Mouse (Mus musculus): Measurements from ENCODE around the gene 1700001O22Rik. TPM values are rescaled to one million over a fixed set of nuclear protein-coding genes. Genes with fewer than 3 reads are reported as not detected.

The 1700001O22Rik gene
- polyA plus RNA-seq, 1 experiment, result 0.12 TPM

GRCm38 (mm10) chr2:30758341-30759087 is 44.9 kb downstream of the 1700001O22Rik start:
- Histone ChIP-seq H3ac (ENCODE audit: control insufficient read depth, insufficient read length) (no peak overlapping the region), H3K4me2 (ENCODE audit: low read depth) (peak overlapping the region; percentile 47), H3K36me3 (ENCODE audit: control insufficient read depth, insufficient read depth) (no peaks in the 10 kb centered on the region), H3K79me2 (ENCODE audit: control insufficient read depth, insufficient read depth) (no peaks in the 10 kb centered on the region), H3K4me3 (no peak overlapping the region), H3K27me3 (ENCODE audit: control insufficient read depth, insufficient read depth, insufficient read length) (no peaks in the 10 kb centered on the region)
- TF ChIP-seq USF1 (IDR thresholded peaks at IDR 0.05; ENCODE audit: low read depth), result no peak
- TF ChIP-seq MYOG (IDR thresholded peaks at IDR 0.05; ENCODE audit: control insufficient read depth in 1 of 3, insufficient read depth in 1 of 3, insufficient read length in 2 of 3, low read depth in 2 of 3), result peak in 2 of 3 experiments; percentile 21 to 60
- TF ChIP-seq MYOD1 (IDR thresholded peaks at IDR 0.05; ENCODE audit: control insufficient read depth in 1 of 3, insufficient read length in 2 of 3, low read depth in 2 of 3), result peak in 1 of 3 experiments; percentile 7

DNA sequence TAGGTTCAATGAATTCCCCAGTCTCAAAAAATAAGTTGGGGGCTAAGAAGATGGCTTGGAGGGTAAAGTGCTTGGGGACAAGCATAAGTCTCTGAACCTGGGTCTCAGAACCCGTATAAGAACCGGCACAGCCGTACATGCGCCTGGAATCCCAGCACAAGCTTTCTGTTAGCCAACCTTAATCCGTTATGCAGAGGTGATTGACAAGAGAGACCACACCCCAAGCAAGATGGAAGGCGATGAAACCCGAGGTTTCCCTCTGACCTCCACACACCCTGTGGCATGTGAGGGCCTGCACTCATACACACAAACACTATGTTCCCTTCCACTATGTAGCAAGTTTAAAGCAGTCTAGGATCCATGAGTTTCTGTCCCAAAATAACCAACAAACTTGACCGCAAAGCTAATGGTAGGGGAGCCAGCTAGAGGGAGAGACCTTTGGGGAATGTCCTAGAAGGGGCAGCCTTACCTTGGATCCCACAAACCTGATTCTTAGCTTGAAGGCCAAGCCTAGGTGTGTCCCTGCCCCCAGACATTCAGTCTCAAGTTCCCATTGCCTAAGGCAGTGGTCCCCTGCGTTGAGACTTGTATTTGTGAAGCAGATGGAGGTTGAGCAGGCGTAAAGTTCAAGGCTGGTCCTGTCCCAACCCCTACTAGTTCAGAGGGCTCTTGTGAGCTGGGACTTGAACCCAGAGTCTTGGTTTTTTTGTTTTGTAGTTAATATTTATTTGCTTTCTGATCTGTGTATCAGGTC is 46.3 kb downstream of the 1700001O22Rik start:
- Histone ChIP-seq H3K4me3 (no peak overlapping the region), H3K4me2 (ENCODE audit: low read depth) (no peak overlapping the region), H3K36me3 (ENCODE audit: control insufficient read depth, insufficient read depth) (no peaks in the 10 kb centered on the region), H3K79me2 (ENCODE audit: control insufficient read depth, insufficient read depth) (no peaks in the 10 kb centered on the region), H3ac (ENCODE audit: control insufficient read depth, insufficient read length) (no peak overlapping the region), H3K27me3 (ENCODE audit: control insufficient read depth, insufficient read depth, insufficient read length) (no peaks in the 10 kb centered on the region)
- no peak for TF ChIP-seq REST (IDR thresholded peaks at IDR 0.05; ENCODE audit: insufficient read depth, insufficient read length)
- no peak for TF ChIP-seq E2F4 (IDR thresholded peaks at IDR 0.05; ENCODE audit: insufficient read depth)
- no peak for TF ChIP-seq CEBPB (IDR thresholded peaks at IDR 0.05; ENCODE audit: insufficient read depth, poor library complexity, severe bottlenecking)
- no peak for TF ChIP-seq POLR2A (IDR thresholded peaks at IDR 0.05; ENCODE audit: insufficient read length, low read depth)
- TF ChIP-seq SRF (IDR thresholded peaks at IDR 0.05; ENCODE audit: control insufficient read depth, insufficient read length, low read depth), result no peak
- TF ChIP-seq USF1 (IDR thresholded peaks at IDR 0.05; ENCODE audit: low read depth), result no peak
- TF ChIP-seq TCF3 (IDR thresholded peaks at IDR 0.05; ENCODE audit: insufficient read length, low read depth), result no peak
- no peak for TF ChIP-seq MYOG (IDR thresholded peaks at IDR 0.05; ENCODE audit: control insufficient read depth in 1 of 3, insufficient read depth in 1 of 3, insufficient read length in 2 of 3, low read depth in 2 of 3)
- no peak for TF ChIP-seq TCF12 (IDR thresholded peaks at IDR 0.05; ENCODE audit: insufficient read depth, poor library complexity, severe bottlenecking)
- TF ChIP-seq MAX (IDR thresholded peaks at IDR 0.05; ENCODE audit: low read depth), result no peak
- no peak for TF ChIP-seq MYOD1 (IDR thresholded peaks at IDR 0.05; ENCODE audit: control insufficient read depth in 1 of 3, insufficient read length in 2 of 3, low read depth in 2 of 3)

DNA sequence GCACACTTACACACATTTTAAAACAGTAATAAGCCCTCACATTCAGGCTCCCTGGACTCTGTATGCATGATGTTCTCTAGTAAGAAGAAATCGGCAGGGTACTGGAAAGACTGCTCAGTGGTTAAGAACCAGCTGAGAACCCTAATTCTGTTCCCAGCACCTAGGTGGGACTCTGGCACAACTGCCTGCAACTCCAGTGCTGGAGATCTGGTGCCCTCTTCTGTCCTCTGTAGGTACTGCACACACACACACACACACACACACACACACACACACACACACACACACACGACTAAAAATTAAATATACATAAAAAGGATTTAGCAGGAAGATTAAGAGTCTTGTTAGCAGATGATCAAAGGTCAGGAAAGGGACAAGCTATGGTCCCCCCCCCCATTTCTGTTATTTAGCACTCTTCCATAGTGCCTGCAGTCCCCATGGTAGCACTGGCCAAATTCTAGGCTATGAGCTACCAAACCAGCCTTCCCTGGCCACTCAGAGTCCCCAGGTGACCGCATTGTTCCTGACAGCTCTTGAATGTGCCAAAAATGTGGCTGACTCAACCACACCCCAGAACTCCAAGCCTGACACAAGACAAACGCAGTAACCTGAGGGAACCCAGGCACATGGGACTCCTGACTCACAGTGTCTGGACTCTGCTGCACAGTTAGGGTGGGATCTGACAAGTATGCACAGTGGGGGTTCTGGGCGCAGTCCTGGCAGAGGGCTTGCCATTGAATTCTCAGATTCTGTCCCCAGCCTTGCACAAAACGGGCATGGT is 47.3 kb downstream of the 1700001O22Rik start:
- Histone ChIP-seq H3K36me3 (ENCODE audit: control insufficient read depth, insufficient read depth) (no peaks in the 10 kb centered on the region), H3K79me2 (ENCODE audit: control insufficient read depth, insufficient read depth) (no peaks in the 10 kb centered on the region), H3K4me3 (no peak overlapping the region), H3ac (ENCODE audit: control insufficient read depth, insufficient read length) (no peak overlapping the region), H3K27me3 (ENCODE audit: control insufficient read depth, insufficient read depth, insufficient read length) (no peaks in the 10 kb centered on the region), H3K4me2 (ENCODE audit: low read depth) (no peak overlapping the region)
- TF ChIP-seq CEBPB (IDR thresholded peaks at IDR 0.05; ENCODE audit: insufficient read depth, poor library complexity, severe bottlenecking), result no peak
- no peak for TF ChIP-seq MYOG (IDR thresholded peaks at IDR 0.05; ENCODE audit: control insufficient read depth in 1 of 3, insufficient read depth in 1 of 3, insufficient read length in 2 of 3, low read depth in 2 of 3)
- TF ChIP-seq SRF (IDR thresholded peaks at IDR 0.05; ENCODE audit: control insufficient read depth, insufficient read length, low read depth), result no peak
- no peak for TF ChIP-seq POLR2AphosphoS2 (IDR thresholded peaks at IDR 0.05; ENCODE audit: insufficient read length, low read depth)
- TF ChIP-seq USF1 (IDR thresholded peaks at IDR 0.05; ENCODE audit: low read depth), result no peak
- no peak for TF ChIP-seq E2F4 (IDR thresholded peaks at IDR 0.05; ENCODE audit: insufficient read depth)
- no peak for TF ChIP-seq MAX (IDR thresholded peaks at IDR 0.05; ENCODE audit: low read depth)
- no peak for TF ChIP-seq POLR2A (IDR thresholded peaks at IDR 0.05; ENCODE audit: insufficient read length, low read depth)
- TF ChIP-seq TCF12 (IDR thresholded peaks at IDR 0.05; ENCODE audit: insufficient read depth, poor library complexity, severe bottlenecking), result no peak
- no peak for TF ChIP-seq REST (IDR thresholded peaks at IDR 0.05; ENCODE audit: insufficient read depth, insufficient read length)
- no peak for TF ChIP-seq TCF3 (IDR thresholded peaks at IDR 0.05; ENCODE audit: insufficient read length, low read depth)
- no peak for TF ChIP-seq MYOD1 (IDR thresholded peaks at IDR 0.05; ENCODE audit: control insufficient read depth in 1 of 3, insufficient read length in 2 of 3, low read depth in 2 of 3)

- H3K36me3 ChIP-seq (ENCODE audit: control insufficient read depth, insufficient read depth), result no peaks in the 10 kb centered on the region
- H3K4me3 ChIP-seq, result no peak overlapping the region
- H3ac ChIP-seq (ENCODE audit: control insufficient read depth, insufficient read length), result no peak overlapping the region
- H3K79me2 ChIP-seq (ENCODE audit: control insufficient read depth, insufficient read depth), result no peaks in the 10 kb centered on the region
- no peak overlapping the region for H3K4me2 ChIP-seq (ENCODE audit: low read depth)
- TF ChIP-seq USF1 (IDR thresholded peaks at IDR 0.05; ENCODE audit: low read depth), result no peak
- TF ChIP-seq TCF12 (IDR thresholded peaks at IDR 0.05; ENCODE audit: insufficient read depth, poor library complexity, severe bottlenecking), result no peak
- no peak for TF ChIP-seq TCF3 (IDR thresholded peaks at IDR 0.05; ENCODE audit: insufficient read length, low read depth)
- no peak for TF ChIP-seq SRF (IDR thresholded peaks at IDR 0.05; ENCODE audit: control insufficient read depth, insufficient read length, low read depth)
- no peak for TF ChIP-seq E2F4 (IDR thresholded peaks at IDR 0.05; ENCODE audit: insufficient read depth)
- no peak for TF ChIP-seq POLR2AphosphoS2 (IDR thresholded peaks at IDR 0.05; ENCODE audit: insufficient read length, low read depth)
- TF ChIP-seq CEBPB (IDR thresholded peaks at IDR 0.05; ENCODE audit: insufficient read depth, poor library complexity, severe bottlenecking), result no peak
- no peak for TF ChIP-seq MYOG (IDR thresholded peaks at IDR 0.05; ENCODE audit: control insufficient read depth in 1 of 3, insufficient read depth in 1 of 3, insufficient read length in 2 of 3, low read depth in 2 of 3)
- TF ChIP-seq MAX (IDR thresholded peaks at IDR 0.05; ENCODE audit: low read depth), result no peak
- no peak for TF ChIP-seq REST (IDR thresholded peaks at IDR 0.05; ENCODE audit: insufficient read depth, insufficient read length)
- TF ChIP-seq MYOD1 (IDR thresholded peaks at IDR 0.05; ENCODE audit: control insufficient read depth in 1 of 3, insufficient read length in 2 of 3, low read depth in 2 of 3), result no peak
- TF ChIP-seq POLR2A (IDR thresholded peaks at IDR 0.05; ENCODE audit: insufficient read length, low read depth), result no peak
- no peaks in the 10 kb centered on the region for H3K27me3 ChIP-seq (ENCODE audit: control insufficient read depth, insufficient read depth, insufficient read length)
Observed at GRCm38 (mm10) chr2:30754831-30755230, 48.6 kb downstream of the 1700001O22Rik start.

All from myocyte (in vitro differentiated cells).